Mouse (Mus musculus) G1E (cell line): Measurements from ENCODE around the gene Anxa6. TPM values are rescaled to one million over a fixed set of nuclear protein-coding genes. Genes with fewer than 3 reads are reported as not detected.

ENCODE experiments used
- ATAC-seq: 2 replicates; pipeline ENCODE4 v1.8.0; 2016; ENCODE audit warnings: mild to moderate bottlenecking; ENCODE audit not compliant: insufficient number of reproducible peaks, poor library complexity, low FRiP score, severe bottlenecking; ENCODE audit errors: extremely low read depth
- DNase-seq: peaks from one replicate; pipeline ENCODE4 v3.0.0; 2012; ENCODE audit warnings: low spot score
- H3K27me3 ChIP-seq: 2 replicates; pipeline ENCODE4 v1.6.1; 2012; ENCODE audit warnings: mild to moderate bottlenecking, low read length, inconsistent platforms; ENCODE audit not compliant: insufficient read depth
- H3K36me3 ChIP-seq: replicated peaks from 2 replicates; pipeline ENCODE3; 2012; ENCODE audit warnings: mild to moderate bottlenecking, inconsistent platforms
- H3K4me1 ChIP-seq: 2 replicates; pipeline ENCODE4 v1.6.1; 2012; ENCODE audit warnings: low read depth, low read length, inconsistent platforms, mixed read lengths; ENCODE audit not compliant: insufficient read depth
- H3K4me3 ChIP-seq: 2 replicates; pipeline ENCODE4 v1.5.1; 2012; ENCODE audit warnings: low read depth, mild to moderate bottlenecking, inconsistent platforms, low read length, moderate library complexity, mixed read lengths
- H3K9me3 ChIP-seq: replicated peaks from 2 replicates; pipeline ENCODE4 v1.6.1; 2012; ENCODE audit warnings: inconsistent platforms
- CTCF ChIP-seq: IDR thresholded peaks from 2 replicates; pipeline ENCODE4 v1.5.1; 2012; ENCODE audit warnings: low read depth, low read length, inconsistent platforms, mixed read lengths
- GATA1 ChIP-seq: IDR thresholded peaks from 2 replicates; pipeline ENCODE4 v1.6.1; 2012; ENCODE audit warnings: borderline replicate concordance, low read length, inconsistent platforms, mixed read lengths
- GATA2 ChIP-seq: IDR thresholded peaks from 2 replicates; pipeline ENCODE4 v1.6.1; 2012; ENCODE audit warnings: low read depth, low read length, inconsistent platforms, borderline replicate concordance
- POLR2AphosphoS5 ChIP-seq: IDR thresholded peaks from 2 replicates; pipeline ENCODE4 v1.6.1; 2012; ENCODE audit warnings: low read depth, low read length, inconsistent platforms; ENCODE audit not compliant: insufficient replicate concordance
- TAL1 ChIP-seq: conservative IDR thresholded peaks from 2 replicates; pipeline ENCODE4 v1.6.1; 2012; ENCODE audit warnings: low read depth, low read length, inconsistent platforms, mixed read lengths
- polyA plus RNA-seq: library from polyadenylated mRNA; stranded (reverse); fragments of >175 nt; gene quantifications from 2 replicates; pipeline ENCODE4 v1.2.3, GENCODE M21; 2012
- total RNA-seq, 2 experiments: library from RNA; stranded (forward) in 1 of 2; stranded (reverse) in 1 of 2; fragments of 200-1000 nt in 1 of 2; fragments of >200 nt in 1 of 2; fragmentation: Nextera tagmentation in 1 of 2; gene quantifications; 2 replicates each; pipeline ENCODE4 v1.2.3; 2014 to 2017

Anxa6 gene
- total and polyA plus RNA-seq, 3 experiments, result 0.04 to 0.87 TPM; not detected in 1

- DNase-seq (no peak), ATAC-seq (no peak)
- H3K4me1 ChIP-seq, result no peaks in the 10 kb centered on the region
- no peaks in the 10 kb centered on the region for H3K36me3 ChIP-seq
- no peak overlapping the region for H3K4me3 ChIP-seq
- H3K9me3 ChIP-seq, result no peaks in the 10 kb centered on the region
- TF ChIP-seq CTCF (no peak), TAL1 (no peak), POLR2AphosphoS5 (no peak), GATA2 (no peak), GATA1 (no peak)
- peaks cover 34% of the 10 kb centered on the region for H3K27me3 ChIP-seq
Measured at GRCm38 (mm10) chr11:55075602-55076001, 42.4 kb upstream of the Anxa6 start.

- no peak for DNase-seq
- Histone ChIP-seq H3K27me3 (peaks cover 28% of the 10 kb centered on the region), H3K36me3 (no peaks in the 10 kb centered on the region), H3K9me3 (no peaks in the 10 kb centered on the region), H3K4me3 (no peak overlapping the region), H3K4me1 (no peaks in the 10 kb centered on the region)
- TF ChIP-seq POLR2AphosphoS5 (no peak), CTCF (no peak), TAL1 (no peak), GATA1 (no peak), GATA2 (no peak)
- no peak for ATAC-seq
Measured at GRCm38 (mm10) chr11:55073191-55073590, 39.9 kb upstream of the Anxa6 start.

- Histone ChIP-seq H3K4me3 (no peak overlapping the region), H3K27me3 (peaks cover 21% of the 10 kb centered on the region), H3K4me1 (no peaks in the 10 kb centered on the region), H3K9me3 (no peaks in the 10 kb centered on the region), H3K36me3 (no peaks in the 10 kb centered on the region)
- ATAC-seq (no peak), DNase-seq (no peak)
- TF ChIP-seq GATA1 (no peak), CTCF (no peak), GATA2 (no peak), POLR2AphosphoS5 (no peak), TAL1 (no peak)
Measured at GRCm38 (mm10) chr11:55072467-55072866, 39.2 kb upstream of the Anxa6 start.

- H3K27me3 ChIP-seq, result peaks cover 15% of the 10 kb centered on the region
- H3K36me3 ChIP-seq, result no peaks in the 10 kb centered on the region
- TF ChIP-seq TAL1 (no peak), GATA2 (no peak), GATA1 (no peak), CTCF (no peak), POLR2AphosphoS5 (no peak)
- H3K9me3 ChIP-seq, result no peaks in the 10 kb centered on the region
- H3K4me1 ChIP-seq, result no peaks in the 10 kb centered on the region
- H3K4me3 ChIP-seq, result no peak overlapping the region
- DNase-seq (no peak), ATAC-seq (no peak)
Measured at GRCm38 (mm10) chr11:55071344-55071743, 38.1 kb upstream of the Anxa6 start.

- ATAC-seq, result no peak
- H3K9me3 ChIP-seq, result no peaks in the 10 kb centered on the region
- no peaks in the 10 kb centered on the region for H3K36me3 ChIP-seq
- H3K27me3 ChIP-seq, result peaks cover 15% of the 10 kb centered on the region
- no peaks in the 10 kb centered on the region for H3K4me1 ChIP-seq
- DNase-seq, result no peak
- H3K4me3 ChIP-seq, result no peak overlapping the region
- TF ChIP-seq TAL1 (no peak), POLR2AphosphoS5 (no peak), GATA1 (no peak), GATA2 (no peak), CTCF (no peak)
Measured at GRCm38 (mm10) chr11:55069023-55069422, 35.8 kb upstream of the Anxa6 start.

GRCm38 (mm10) chr11:55066921-55067320 is 33.7 kb upstream of the Anxa6 start:
- Histone ChIP-seq H3K4me3 (no peak overlapping the region), H3K27me3 (no peaks in the 10 kb centered on the region), H3K9me3 (no peaks in the 10 kb centered on the region), H3K4me1 (no peaks in the 10 kb centered on the region), H3K36me3 (no peaks in the 10 kb centered on the region)
- DNase-seq (no peak), ATAC-seq (no peak)
- no peak for TF ChIP-seq GATA1

- no peaks in the 10 kb centered on the region for H3K9me3 ChIP-seq
- TF ChIP-seq POLR2AphosphoS5 (no peak), CTCF (no peak), GATA1 (no peak), GATA2 (no peak), TAL1 (no peak)
- no peak for DNase-seq
- ATAC-seq, result no peak
- H3K36me3 ChIP-seq, result no peaks in the 10 kb centered on the region
- no peaks in the 10 kb centered on the region for H3K4me1 ChIP-seq
- no peaks in the 10 kb centered on the region; the same call in 1 of the 2 replicates for H3K27me3 ChIP-seq
- H3K4me3 ChIP-seq, result no peak overlapping the region
Measured at GRCm38 (mm10) chr11:55062856-55063255, 29.6 kb upstream of the Anxa6 start.
